Mouse (Mus musculus) intestine, embryonic 16.5 days (tissue): ENCODE data around the gene Slxl1. TPM values are rescaled to one million over a fixed set of nuclear protein-coding genes. Genes with fewer than 3 reads are reported as not detected.
"Not testable (repeated sequence)": the region's sequence is repeated elsewhere in the genome, so short reads cannot be mapped to it uniquely, and the experiment has no call there.

Experiments
- ATAC-seq: fragments of 200-750 bp; cut with Nextera tagmentation; 2 replicates; pipeline ENCODE4 v1.8.0; 2017; ENCODE audit warnings: moderate TSS enrichment, moderate library complexity
- H3K27ac ChIP-seq: fragments of 300-500 bp; sonication (generic); 2 replicates; pipeline ENCODE4 v1.5.1; 2014; ENCODE audit warnings: mild to moderate bottlenecking, low read length
- H3K27me3 ChIP-seq: fragments of 300-500 bp; sonication (generic); replicated peaks from 2 replicates; pipeline ENCODE4 v1.6.1; 2014; ENCODE audit warnings: low read length, control low read depth, mixed read lengths; ENCODE audit not compliant: control insufficient read depth, insufficient read depth
- H3K36me3 ChIP-seq: fragments of 300-500 bp; sonication (generic); 2 replicates; pipeline ENCODE4 v1.6.1; 2014; ENCODE audit warnings: low read length, control low read depth; ENCODE audit not compliant: control insufficient read depth, insufficient read depth
- H3K4me1 ChIP-seq: fragments of 300-500 bp; sonication (generic); 2 replicates; pipeline ENCODE4 v1.6.1; 2014; ENCODE audit warnings: low read length, control low read depth, mixed read lengths; ENCODE audit not compliant: control insufficient read depth, insufficient read depth
- H3K4me2 ChIP-seq: fragments of 300-500 bp; sonication (generic); 2 replicates; pipeline ENCODE4 v1.6.1; 2014; ENCODE audit warnings: low read depth, low read length, control low read depth
- H3K4me3 ChIP-seq: fragments of 300-500 bp; sonication (generic); 2 replicates; pipeline ENCODE4 v1.5.1; 2014; ENCODE audit warnings: mild to moderate bottlenecking, low read length
- H3K9ac ChIP-seq: fragments of 300-500 bp; sonication (generic); 2 replicates; pipeline ENCODE4 v1.6.1; 2014; ENCODE audit warnings: low read depth, low read length
- H3K9me3 ChIP-seq: fragments of 300-500 bp; sonication (generic); 2 replicates; pipeline ENCODE4 v1.6.1; 2016; ENCODE audit warnings: low read length, control low read depth; ENCODE audit not compliant: control insufficient read depth
- WGBS: fragments of 180-500 bp; shearing (Covaris S2); extraction: QIAGEN DNeasy Blood & Tissue Kit; methylation state at CpG from one replicate; pipeline ENCODE4 v1.1.7; 2014; 5-methylcytosine and 5-hydroxymethylcytosine counted together
- polyA plus RNA-seq: library from polyadenylated mRNA; unstranded; fragments of >200 nt; fragmentation: Nextera tagmentation; extraction: Ambion mirVana; gene quantifications from 2 replicates; pipeline ENCODE4 v1.2.1, GENCODE M21; 2015

Slxl1 gene
- not detected in 2 replicates for polyA plus RNA-seq

GRCm38 (mm10) chrX:55226576-55226975, at the start of gene Slxl1:
Slxl1 (plus strand) TSS chrX:55226876.
- H3K9me3 ChIP-seq, H3K4me2 ChIP-seq, H3K4me3 ChIP-seq, H3K27me3 ChIP-seq, H3K9ac ChIP-seq, H3K27ac ChIP-seq, H3K36me3 ChIP-seq, H3K4me1 ChIP-seq, ATAC-seq: not testable (repeated sequence)
- no CpG with 5 or more reads among the region's 6 CpGs for WGBS
